Mouse (Mus musculus): Measurements from ENCODE around the gene P2rx7.

DNA sequence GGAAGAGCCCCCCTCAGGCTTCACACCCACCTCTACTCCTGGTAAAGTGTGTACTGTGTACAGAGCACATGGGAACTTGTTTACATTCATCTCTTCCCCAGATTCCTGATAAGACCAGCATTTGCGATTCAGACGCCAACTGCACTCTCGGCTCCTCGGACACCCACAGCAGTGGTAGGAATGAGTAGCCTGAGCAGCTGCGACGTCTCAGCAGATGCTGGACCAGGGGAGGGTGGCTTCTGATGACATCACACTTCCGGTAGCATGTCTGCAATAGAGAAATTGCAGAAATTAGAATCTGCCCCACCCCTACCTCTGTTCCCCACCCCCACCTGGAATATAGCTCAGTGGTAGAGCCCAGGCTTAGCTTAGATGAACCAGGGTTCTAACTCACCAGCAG is 74.7 kb downstream of the P2rx7 start:
- TF ChIP-seq CTCF (IDR thresholded peaks at IDR 0.05; ENCODE audit: control insufficient read depth, insufficient read depth, insufficient read length) (no peak), FOSL1 (IDR thresholded peaks at IDR 0.05; ENCODE audit: insufficient read depth, low read length, poor library complexity, severe bottlenecking) (no peak), USF1 (IDR thresholded peaks at IDR 0.05; ENCODE audit: low read depth) (no peak), CEBPB (IDR thresholded peaks at IDR 0.05; ENCODE audit: low read depth) (no peak), MYOD1 (IDR thresholded peaks at IDR 0.05; ENCODE audit: control insufficient read depth, insufficient read length, low read depth) (no peak), MAX (IDR thresholded peaks at IDR 0.05) (no peak)
